Mouse (Mus musculus) B cell, adult 2 months (primary cell): ENCODE results near the gene Rnaseh1.

ENCODE experiments used
- DNase-seq, 2 experiments: peaks; one replicate each; pipeline ENCODE4 v3.0.0; 2022

Rnaseh1 gene

DNA sequence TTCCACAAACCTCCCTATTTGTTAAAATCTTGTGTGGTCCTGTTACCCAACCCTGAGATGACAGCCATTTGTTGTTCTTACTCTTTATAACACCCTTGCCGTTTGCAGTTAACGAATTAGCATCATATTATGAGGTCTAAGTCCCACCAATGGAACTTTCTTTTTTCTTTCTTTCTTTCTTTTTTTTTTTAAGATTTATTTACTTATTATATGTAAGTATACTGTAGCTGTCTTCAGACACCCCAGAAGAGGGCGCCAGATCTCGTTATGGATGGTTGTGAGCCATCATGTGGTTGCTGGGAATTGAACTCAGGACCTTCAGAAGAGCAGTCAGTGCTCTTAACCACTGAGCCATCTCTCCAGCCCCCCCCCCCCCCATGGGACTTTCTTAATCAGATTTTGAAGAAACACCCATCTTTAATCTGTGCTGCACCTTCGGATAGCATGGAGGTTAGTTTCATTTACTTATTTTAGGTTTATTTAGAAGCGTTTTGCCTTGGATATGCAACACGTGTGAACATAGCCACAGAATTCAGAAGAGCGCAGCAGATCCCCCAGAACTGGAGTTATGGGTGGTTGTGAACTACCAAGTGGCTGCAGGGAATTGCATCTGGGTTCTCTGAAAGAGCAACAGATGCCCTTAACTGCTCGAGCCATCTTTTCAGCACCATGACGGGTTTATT is 24.8 kb downstream of the Rnaseh1 start:
- peak in 1 of 2 experiments; percentile 24 for DNase-seq

DNA sequence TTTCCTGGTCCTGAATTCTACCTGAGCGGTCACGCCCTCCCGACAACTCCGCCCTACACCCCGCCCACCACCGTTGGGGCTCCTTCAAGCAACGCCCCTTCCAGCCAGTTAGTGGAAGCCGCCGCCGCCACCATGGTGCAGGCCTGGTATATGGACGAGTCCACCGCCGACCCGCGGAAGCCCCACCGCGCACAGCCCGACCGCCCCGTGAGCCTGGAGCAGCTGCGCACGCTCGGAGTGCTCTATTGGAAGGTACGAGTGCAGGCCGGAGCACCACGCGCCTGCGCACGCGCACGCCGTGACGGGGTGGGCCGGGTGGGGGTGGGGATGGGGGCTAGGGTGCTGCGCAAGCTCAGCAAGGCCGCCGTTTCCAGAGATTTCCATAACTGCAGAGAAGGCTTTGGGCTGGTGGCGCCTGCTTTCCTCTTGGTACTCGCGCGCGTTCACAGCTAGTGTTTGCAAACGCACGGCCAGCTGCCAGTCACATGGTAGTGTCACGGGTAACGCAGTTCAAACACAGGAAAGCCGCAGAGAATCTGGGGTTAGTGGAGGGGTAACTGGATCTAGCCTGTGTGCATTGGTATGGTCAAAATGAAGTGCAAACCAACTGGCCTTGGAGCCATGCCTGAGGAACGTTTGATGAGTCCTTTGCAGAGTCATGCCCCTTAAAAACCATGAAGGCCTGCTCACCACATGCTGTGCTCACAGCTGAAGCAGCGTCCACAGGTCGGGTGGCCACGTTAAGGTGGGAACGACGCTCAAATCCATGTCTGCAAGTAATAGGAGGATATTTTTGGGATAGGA is 25.9 kb downstream of the Rnaseh1 start, which contains the start of gene Adi1:
Gene Adi1, plus strand, starts transcription at position 111 of the 804 bp plus-strand sequence.
- peak; percentile 87 to 89 for DNase-seq

DNA sequence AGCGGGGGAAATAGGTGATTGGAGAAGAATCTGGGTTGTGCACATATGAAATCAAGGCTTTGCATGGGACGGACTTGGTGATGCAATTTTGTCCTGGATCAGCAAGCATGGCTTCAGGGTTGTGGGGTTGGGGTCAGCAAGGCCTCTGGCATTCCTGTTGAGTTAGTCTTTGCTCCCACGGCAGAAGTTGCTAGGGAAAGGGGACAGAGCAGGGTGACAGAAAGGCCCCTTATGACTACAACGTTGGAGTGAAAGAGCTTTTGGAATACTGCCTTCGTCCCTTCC is 26.5 kb downstream of the Rnaseh1 start:
- no peak for DNase-seq

GRCm38 (mm10) chr12:28684674-28685073 is 35.3 kb downstream of the Rnaseh1 start:
- no peak for DNase-seq

DNA sequence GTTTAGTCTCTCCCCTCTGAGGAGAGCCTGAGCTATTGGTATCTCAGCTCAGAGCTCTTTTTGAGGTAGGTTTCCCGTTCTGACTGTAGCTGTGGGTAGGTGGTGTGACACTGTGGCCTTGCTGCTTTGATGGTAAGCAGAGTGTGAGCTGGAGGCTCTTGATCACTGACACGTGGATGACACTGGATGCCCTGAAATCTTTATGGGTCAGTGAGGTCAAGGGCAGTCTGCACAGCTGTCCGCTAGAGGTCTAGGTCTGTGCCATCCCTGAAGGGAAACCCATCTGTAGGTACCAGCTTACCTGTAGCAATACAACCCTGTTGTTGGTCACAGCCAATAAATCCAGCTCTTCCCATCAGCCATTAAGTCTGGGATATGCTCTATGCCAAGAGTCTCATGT is 36.4 kb downstream of the Rnaseh1 start:
- no peak for DNase-seq

DNA sequence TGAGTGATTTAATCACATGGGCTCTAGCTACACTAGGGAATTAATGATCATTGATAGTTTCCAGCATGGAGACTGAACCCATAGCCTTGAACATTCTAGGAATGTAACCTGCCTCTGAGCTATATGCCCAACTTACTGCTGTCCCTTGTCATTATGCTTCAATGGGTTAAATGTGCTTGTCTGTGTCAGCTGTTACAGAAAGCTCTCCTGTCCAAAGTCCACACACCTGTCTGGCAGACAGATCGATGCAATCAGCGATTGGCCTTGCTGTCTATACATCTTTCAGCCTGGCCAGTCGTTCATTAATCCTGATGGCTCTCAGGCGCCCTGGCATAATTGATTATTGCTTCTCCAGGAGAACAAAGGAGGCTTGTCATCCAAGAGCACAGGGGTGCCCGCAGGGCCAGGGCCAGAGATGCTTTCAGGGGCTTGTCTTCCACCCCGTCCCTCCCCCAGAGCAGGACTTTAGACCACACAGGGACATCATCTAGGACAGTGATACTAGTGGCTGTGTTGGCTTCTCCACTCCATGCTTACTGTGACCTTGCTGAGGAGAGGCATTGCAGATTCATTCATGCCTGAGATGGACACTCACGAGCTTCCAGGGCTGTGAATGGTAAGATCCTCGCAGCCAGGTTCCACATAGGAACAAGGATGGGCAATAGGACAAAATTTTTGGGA is 36.9 kb downstream of the Rnaseh1 start:
- no peak for DNase-seq

DNA sequence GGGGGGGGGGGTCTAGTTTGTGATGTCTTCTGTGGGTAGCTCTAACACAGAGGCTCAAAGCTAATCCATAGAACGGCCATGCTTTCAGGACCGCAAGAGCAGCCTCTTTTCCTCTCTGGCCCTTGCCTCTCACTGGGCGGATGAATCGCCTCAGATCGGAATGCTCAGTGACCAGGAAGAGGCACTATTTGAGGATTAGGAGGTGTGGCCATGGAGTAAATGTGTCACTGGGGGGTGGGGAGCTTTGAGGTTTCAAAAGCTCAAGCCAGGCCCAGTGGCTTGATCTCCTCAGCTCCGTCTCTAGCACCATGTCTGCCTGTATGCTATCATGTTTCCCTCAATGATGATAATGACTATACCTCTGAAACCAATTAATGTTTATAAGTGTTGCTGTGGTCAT is 39.6 kb downstream of the Rnaseh1 start:
- DNase-seq: no peak

DNA sequence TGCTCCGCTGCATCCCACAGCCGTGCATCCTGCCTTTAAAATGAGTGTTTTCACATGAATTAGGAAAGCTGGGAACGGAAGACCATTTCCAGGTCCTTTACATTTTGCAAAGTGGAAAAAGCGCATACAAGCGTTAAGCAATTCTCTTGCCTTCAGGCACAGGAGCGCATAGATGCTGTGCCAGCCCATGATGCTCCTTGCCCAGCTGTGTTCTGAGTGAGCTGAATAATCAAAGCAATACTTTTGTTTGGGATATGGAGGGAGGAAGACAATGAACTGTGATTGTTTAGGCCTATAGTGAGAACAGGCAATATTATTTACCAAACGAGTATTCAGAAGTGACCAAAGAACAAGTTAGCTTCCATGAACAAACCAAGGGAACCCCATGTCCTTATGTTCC is 41.3 kb downstream of the Rnaseh1 start:
- DNase-seq: no peak

GRCm38 (mm10) chr12:28693738-28694137 is 44.3 kb downstream of the Rnaseh1 start:
- DNase-seq: no peak

DNA sequence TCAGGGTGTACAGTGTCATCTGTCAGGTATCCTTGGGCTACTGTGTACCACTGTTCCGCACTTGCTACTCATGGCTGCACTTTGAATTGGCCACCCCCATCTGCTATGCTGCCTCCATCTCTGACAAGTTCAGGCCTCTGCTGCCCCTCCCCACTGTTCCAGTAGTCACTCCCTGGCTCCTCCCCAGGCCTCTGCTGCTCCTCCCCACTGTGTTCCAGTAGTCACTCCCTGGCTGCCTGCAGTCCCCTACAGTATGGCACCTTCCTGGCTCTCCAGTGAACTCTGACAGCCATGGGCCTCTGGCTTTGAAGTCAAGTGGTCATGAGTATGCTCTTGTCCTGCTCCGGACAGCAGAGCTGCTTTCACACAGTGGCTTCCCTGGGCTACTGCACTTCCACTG is 44.8 kb downstream of the Rnaseh1 start:
- no peak for DNase-seq

DNA sequence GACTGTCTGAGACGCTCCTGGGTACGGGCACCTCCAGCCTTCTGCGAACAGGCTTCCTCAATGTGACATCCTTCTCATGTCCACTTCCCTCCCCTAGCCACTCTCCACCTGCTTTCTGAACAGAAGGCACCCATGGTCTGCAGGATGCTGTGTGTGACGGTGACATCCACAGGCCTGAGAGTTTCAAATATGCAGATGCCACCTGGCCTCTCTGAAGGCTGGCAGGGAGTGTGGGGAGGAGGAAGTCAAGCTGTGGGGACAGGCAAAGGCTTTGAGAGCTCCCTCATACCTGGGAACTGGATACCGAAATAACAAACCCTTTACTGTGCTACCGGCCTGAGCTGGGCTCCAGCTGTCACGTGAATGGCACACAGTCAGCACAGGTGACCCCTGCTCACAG is 45.4 kb downstream of the Rnaseh1 start:
- DNase-seq: no peak

DNA sequence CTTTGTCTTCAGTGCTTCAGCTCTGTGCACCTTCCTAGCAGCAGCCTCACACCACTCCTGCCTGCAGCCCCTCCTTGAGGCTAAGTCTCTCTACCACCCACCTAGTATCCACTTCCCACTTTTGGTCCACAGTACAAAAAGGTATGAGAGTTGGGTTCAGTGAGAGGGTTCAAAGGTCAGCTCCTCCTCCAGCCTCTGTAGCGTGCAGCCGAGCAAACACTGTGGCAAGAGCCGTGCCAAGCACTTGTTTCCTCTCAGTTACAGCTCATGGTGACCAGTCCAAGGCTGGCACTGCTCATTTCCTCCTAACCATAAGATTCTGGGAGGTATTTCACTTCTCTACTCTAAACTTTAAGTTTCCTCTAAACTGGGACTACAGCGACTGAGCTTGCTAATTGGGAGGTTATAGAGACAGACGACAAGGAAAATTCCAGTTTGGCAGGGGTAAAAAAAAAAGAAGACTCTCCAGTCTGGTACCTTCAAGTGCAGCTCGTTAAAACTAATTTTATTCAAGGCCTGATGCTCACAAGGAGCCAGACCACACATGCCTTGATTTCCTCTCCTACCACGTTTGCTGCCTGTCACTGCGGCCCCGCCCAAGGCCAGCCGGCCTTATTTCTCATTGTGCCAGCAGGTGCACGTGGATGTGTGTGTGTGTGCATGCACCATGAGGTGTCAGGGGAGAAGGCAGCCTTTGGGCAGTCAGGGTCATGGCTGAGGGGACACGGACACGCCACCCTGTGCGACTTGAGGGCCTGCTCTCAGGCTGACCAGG is 48.6 kb downstream of the Rnaseh1 start:
- DNase-seq: no peak

- DNase-seq: no peak
Observed at GRCm38 (mm10) chr12:28699086-28699485, 49.7 kb downstream of the Rnaseh1 start.

DNA sequence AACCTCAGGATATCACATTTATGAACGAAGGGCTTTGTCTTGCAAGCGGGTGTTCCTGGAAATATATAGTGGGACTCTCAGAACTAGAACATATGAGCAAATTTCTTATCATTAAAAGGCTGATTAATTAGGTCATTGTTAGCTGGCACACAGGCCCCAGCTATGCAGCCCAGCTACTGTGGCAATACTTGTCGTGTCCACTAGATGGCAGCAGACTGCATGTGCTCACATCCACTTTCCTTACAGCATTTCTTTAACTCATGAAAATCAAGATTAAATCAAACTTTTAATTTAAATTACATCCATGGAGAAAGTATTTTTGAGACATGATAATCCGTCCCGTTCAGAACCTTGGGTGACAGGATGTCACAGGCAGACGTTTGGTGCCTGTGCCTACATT is 50.3 kb downstream of the Rnaseh1 start:
- DNase-seq: peak; percentile 74

DNA sequence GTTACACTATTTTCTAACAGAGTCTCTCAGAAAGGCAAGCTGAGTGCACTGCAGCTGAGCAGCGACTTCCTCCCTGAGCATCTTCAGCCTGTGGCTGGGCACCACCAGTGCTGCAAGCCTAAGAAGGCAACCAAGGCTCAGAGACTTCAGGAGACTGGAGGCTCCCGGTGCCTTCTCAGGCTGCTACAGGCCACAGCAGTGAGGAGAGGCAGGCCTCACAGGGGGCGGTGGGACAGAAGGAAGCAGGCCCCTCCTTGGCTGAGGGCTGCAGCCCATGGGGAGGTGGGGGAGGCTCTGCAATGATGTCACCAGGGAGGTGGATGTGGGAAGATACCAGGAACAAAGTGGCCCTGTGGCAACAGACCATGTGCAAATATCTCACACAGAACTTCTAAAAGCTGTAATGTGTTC is 50.7 kb downstream of the Rnaseh1 start:
- DNase-seq: no peak

DNA sequence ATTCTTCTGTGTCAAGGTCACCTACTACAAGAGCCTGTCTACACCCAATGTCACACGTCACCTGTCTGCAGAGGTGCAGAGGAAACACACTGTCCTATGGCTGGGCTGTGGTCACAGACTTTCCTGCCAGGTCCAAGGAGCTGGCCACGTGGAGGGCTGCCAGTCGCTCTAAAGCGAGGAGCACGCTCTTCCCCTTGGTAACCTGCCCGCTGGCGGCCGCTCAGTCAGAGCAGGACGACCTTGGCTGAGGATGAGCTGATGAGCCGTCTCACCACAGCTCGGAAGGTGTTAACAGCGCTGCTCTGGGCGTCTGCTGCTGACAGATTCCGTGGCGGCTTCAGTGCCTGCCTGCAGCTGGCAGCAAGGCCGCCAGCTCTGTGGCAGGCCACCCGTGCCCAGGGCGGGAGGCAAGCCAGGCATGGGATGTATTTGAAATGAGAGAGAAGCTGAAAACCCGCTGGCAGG is 51.2 kb downstream of the Rnaseh1 start:
- DNase-seq: no peak

DNA sequence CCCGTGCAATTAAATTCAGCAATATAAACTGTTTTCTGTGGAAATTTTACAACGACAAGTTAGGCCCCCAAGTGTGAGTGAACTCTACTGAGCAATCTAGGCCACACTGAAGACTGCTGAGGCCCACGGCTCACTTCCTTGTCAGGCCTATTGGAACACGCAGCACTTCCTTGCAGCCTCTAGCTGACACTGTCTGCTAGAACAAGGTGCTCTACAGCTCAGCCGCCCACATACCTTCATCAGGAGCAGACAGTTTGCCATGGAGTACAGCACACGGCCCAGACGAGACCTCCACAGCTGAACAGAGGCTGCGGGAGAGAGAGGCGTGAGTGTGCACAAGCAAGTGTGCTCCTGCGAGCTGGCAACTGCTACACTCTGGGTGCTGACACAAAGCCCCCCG is 51.9 kb downstream of the Rnaseh1 start:
- no peak for DNase-seq

DNA sequence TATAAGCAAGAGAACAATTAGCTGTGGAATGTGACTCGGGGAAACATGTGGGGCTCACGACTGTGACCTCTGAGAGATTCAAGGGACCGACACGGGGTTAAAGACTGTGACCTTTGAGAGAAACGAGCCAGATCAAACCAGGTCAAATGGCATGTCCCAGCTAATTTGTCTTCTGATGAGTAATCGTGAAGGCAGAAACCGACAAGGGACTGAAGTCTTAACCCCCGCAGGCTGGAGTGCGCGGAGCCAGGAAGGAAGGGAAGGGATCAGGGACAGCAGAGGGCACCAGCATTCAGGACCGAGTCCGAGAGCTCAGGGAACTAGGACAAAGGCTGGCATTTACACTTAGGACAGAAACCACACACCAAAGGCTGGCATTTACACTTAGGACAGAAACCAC is 55.0 kb downstream of the Rnaseh1 start:
- no peak for DNase-seq

- DNase-seq: no peak
Observed at GRCm38 (mm10) chr12:28705204-28705603, 55.8 kb downstream of the Rnaseh1 start.

- DNase-seq: no peak
Observed at GRCm38 (mm10) chr12:28708154-28708553, 58.8 kb downstream of the Rnaseh1 start.
